Mouse (Mus musculus): ENCODE results near the gene Ift57. TPM values are rescaled to one million over a fixed set of nuclear protein-coding genes. Genes with fewer than 3 reads are reported as not detected.

The Ift57 gene
- total RNA-seq, 2 experiments from 2014 or later: 18.8 to 23.1 TPM

GRCm38 (mm10) chr16:49787714-49788113 lies 88.7 kb downstream of the Ift57 start:
- no peak for ATAC-seq (replicated peaks; ENCODE audit: low FRiP score, poor library complexity, severe bottlenecking)

DNA sequence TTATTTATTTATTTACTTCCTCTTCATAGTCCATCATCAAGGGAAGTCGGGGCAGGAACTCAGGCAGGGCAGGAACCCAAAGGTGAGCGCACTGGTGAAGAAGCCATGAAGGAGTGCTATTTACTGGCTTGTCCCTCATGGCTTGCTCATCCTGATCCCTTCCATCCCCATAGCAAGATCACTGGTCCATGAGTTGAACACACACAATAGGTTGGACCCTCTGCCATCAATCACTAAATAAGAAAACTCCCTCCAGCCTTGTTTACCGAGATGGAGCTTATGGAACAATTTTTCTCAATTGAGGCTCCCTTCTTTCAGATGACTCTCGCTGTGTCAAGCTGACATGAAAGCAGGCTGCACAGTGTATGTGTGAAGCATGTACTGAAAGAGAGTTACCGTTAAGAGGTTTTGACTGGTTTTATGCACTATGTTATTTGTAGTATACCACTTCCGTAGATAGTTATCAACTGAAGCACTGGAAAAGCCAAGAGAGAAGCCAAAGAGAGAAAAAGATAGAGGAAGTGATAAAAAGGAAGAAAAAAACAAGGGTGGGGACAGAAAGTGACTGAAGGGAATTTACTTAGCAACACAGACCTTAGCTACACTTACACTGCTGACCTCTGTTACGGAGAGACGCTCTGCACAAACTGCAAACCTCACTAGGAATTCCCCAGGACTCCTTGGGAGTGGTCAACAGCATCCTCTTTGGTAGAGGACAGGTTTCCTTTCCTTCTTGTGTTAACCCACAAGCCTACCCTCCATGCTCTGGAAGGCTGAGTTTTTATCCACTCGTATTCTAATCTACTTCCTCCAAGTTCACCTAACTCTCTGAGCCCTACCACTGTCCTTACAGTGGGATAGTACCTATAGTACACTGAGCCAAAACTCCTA lies 91.8 kb downstream of the Ift57 start:
- ATAC-seq (replicated peaks; ENCODE audit: low FRiP score, poor library complexity, severe bottlenecking): peak; percentile 27

DNA sequence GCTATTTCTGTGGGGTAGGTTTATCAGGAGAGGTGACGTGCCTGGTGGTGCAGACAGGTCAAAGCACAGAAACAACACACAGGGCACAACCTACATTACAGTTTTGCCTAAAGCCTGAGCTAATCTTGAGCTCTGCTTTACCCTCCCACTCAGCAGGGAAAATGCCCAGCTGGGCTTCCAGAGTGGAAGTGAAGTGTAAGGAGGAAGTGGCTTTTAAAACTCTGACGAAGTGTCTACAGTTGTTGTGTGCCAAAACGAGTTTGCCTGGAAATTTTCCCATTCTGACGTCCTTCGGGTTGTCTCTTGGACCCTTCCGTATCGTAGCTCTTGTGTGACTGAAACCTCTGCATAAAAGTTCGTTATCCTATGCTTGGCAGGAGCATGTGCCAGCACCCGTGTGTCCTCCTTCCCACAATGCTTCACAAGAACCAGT lies 93.4 kb downstream of the Ift57 start:
- ATAC-seq (replicated peaks; ENCODE audit: low FRiP score, poor library complexity, severe bottlenecking): peak; percentile 35

DNA sequence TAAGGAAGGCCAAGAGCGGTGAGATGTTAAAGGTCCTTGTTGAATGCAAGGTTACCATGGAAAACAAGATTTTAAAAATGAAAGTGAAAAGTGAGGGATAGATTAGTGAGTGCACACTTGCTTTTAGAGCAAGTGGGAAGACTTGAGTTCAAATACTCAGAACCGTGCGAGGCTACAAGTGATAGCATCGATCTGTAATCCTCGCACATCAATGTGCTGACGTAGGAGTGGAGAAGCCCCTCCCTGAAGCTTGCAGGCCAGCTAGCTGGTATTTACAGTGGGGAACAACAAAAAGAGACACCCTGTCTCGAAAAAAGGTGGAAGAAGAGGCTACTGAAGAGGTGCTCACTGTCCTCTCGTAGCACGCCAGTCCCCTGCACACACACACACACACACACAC lies 94.6 kb downstream of the Ift57 start:
- ATAC-seq (replicated peaks; ENCODE audit: low FRiP score, poor library complexity, severe bottlenecking): no peak

- no peak for ATAC-seq (replicated peaks; ENCODE audit: low FRiP score, poor library complexity, severe bottlenecking)
These were observed 97.2 kb downstream of the Ift57 start for GRCm38 (mm10) chr16:49796271-49796670.

DNA sequence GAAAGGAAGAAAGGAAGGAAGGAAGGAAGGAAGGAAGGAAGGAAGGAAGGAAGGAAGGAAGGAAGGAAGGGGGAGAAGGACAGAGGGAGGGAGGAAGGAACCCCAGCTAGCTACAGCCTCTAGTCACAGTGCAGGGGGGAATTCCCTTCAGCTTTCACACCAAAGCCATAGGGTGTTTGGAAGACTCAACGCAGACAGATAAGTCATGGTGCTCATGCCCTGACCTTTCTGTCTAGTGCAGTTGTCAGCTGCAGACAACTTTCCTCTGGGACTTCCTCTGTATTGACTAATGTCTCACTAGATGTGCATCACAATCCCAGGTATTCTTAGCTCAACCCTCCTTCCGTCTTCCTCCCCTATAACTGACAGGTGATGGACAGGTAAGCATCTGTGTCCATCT lies 97.9 kb downstream of the Ift57 start:
- no peak for ATAC-seq (replicated peaks; ENCODE audit: low FRiP score, poor library complexity, severe bottlenecking)

- no peak for ATAC-seq (replicated peaks; ENCODE audit: low FRiP score, poor library complexity, severe bottlenecking)
These were observed 99.8 kb downstream of the Ift57 start for GRCm38 (mm10) chr16:49798790-49799189.

DNA sequence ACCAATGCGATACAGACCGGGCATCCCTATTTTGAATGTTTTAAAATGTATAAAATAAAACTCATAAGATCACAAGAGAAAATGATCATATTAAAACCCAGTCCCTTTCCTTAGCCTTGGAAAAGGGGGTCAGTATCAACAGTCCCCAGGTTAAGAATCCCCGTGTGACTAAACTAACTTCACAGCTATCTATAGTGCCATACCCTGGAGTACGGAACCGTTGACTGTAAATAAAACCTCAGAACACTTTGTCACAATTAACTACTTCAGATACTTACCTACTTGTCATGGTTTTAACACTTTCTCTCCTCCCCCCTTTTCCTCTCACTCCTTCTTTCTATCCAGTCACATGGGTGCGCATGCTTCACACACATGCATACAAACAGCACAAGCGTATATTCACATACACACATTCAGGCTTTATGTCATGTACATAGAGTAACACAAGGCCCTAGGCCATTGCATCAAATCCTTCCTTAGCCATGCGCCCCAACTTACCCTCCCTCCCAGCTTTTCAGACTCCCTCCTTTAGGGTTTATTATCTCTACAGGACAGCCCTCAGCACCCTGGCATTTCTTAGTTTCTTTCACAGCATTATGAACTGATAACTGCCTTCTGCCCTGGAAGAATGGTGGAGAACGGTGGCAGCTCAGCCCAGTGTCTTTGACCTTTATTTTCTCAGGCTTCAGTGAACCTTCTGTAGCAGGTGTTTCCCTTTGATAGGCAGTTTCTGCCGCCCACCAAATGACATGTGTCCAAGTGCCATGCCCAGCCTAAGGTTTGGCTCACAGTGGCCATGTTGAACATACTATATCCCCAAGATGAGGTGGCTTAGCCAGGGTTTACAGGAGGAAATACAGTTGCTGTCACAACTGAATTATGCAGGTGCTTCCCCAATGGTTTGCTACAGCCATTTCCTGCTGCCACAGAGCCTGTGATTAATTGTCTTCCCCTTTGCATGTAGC lies 100.8 kb downstream of the Ift57 start, which contains the start of gene Cd47:
Gene Cd47 (plus strand): TSS at position 937 of the 965 bp plus-strand sequence.
- ATAC-seq (replicated peaks; ENCODE audit: low FRiP score, poor library complexity, severe bottlenecking): peak; percentile 86

DNA sequence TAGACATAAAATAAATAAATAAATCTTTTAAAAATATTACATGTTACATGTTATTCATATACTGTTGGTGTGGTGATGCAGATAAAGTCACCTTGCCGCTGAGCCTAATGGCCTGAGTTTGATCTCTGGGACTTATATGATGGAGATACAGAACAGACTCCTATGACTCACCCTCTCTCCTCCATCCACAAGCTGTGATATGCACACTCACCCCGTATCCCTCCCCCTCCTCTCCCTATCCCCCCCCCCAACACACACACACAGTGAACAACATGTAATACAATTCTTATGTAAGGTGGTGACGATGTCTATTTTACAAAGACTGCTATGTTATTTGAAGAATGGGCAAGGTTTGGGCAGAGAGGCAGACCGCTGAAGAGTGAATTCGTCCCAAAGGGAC lies 102.0 kb downstream of the Ift57 start:
- no peak for ATAC-seq (replicated peaks; ENCODE audit: low FRiP score, poor library complexity, severe bottlenecking)

DNA sequence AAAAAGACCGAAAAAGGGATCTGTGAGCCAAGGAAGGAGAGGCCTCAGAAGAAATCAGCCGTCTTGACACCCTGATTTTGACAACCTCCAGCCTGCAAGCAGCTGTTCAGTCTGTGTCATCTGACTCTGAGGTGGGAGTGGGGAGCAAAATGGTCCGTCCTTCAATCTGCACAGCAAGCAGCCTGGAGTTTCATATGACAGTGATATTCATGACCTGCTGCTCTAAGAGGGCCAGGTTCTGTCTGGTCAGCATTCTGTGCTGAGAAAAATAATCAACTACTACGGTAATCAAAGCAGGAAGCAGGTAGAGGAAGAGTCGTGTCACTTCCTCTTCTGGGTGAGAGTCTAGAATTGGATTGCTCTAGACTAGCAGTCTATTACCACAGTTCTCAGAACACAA lies 102.4 kb downstream of the Ift57 start:
- no peak for ATAC-seq (replicated peaks; ENCODE audit: low FRiP score, poor library complexity, severe bottlenecking)

- no peak for ATAC-seq (replicated peaks; ENCODE audit: low FRiP score, poor library complexity, severe bottlenecking)
These were observed 104.0 kb downstream of the Ift57 start for GRCm38 (mm10) chr16:49802993-49803392.

DNA sequence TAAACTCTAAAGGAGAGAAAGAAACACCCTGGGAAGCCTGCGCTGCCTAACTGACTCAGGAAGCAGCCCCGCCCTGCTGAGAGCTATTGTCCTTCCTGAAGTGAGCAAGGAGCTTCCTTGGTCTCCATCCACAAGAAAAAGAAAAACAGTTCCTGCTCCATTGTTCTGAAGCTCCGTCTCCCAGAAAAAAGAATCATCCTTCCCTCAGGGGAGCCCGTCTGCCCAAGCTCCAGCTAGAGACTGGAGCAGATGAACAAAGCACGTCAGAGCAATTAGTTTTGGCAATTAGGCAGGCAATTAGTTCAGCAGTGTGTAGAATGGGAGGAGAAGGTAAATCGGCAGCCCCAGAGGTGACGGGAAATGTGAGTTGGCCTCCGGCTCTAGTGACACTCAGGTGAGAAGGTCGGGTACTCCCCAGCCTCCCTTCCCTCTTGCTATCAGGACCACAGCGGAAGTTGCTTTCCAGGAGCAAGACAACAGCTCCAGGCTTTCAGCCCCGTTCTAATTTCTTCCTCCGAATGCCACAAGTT lies 105.0 kb downstream of the Ift57 start:
- ATAC-seq (replicated peaks; ENCODE audit: low FRiP score, poor library complexity, severe bottlenecking): no peak

DNA sequence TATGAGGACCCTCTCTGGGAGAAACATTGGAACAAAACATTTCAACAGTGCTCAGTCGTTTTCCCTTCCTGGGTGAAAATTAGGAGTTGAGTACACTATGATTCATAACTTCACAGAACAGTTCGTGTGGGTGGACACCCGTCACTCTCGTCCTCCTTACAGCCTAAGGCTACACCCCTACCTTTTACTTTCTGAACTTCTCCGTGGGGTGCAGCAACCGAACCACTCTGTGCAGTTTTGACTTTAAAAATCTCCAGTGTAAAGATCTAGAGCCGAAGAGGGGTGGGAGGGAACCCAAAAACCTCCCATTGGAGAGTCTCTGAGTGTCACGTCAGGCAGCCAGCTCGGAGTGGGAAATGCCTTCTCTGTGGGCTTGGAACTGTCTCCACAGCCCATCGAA lies 107.9 kb downstream of the Ift57 start:
- ATAC-seq (replicated peaks; ENCODE audit: low FRiP score, poor library complexity, severe bottlenecking): no peak

DNA sequence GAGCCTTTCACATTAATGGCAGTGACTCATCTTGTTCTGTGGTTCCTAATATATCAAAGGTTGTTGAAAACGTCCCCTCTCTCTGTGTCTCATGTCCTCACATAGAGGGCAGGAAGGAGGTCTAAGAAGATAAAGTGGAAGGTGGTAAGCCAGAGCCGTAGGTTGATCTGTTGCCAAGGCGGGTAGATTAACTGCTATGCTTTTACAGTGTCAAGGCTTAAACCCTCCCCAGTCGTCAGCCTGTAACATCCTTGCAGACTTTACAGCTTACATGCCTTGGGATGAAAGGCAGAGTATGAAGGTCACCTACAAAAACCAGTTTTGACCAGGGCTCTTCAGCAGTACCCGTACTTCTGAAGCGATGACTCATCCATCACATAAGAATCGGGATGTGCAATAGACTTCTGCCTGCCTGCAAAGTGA lies 108.4 kb downstream of the Ift57 start:
- ATAC-seq (replicated peaks; ENCODE audit: low FRiP score, poor library complexity, severe bottlenecking): peak; percentile 79

DNA sequence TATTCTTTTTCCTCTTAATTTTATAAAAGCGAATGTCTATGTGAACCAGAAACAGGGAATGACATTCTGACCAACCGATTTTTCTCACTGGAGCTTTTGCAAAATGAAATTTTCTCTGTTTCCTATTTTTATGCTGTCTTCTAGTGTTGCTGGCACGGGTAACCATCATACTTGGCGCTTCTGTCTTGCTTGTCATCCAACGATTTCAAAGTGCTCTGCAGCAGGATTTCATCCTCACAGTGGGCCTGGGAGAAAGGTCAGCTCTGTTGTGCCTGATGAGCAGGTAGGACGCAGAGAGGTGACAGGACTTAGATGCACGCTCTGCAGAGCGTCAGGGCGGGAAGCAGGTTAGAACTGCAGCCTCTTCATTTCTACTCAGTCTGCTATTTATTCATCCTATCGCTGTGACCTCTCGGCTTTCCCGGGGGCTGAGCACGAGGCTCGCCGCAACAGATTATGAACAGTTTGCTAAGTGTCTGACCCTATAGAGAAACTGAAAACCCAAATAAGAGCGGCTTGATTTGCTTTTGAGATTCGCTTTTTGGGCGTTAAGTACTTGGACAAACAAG lies 108.9 kb downstream of the Ift57 start:
- ATAC-seq (replicated peaks; ENCODE audit: low FRiP score, poor library complexity, severe bottlenecking): no peak

- no peak for ATAC-seq (replicated peaks; ENCODE audit: low FRiP score, poor library complexity, severe bottlenecking)
These were observed 112.9 kb downstream of the Ift57 start for GRCm38 (mm10) chr16:49811897-49812296.

DNA sequence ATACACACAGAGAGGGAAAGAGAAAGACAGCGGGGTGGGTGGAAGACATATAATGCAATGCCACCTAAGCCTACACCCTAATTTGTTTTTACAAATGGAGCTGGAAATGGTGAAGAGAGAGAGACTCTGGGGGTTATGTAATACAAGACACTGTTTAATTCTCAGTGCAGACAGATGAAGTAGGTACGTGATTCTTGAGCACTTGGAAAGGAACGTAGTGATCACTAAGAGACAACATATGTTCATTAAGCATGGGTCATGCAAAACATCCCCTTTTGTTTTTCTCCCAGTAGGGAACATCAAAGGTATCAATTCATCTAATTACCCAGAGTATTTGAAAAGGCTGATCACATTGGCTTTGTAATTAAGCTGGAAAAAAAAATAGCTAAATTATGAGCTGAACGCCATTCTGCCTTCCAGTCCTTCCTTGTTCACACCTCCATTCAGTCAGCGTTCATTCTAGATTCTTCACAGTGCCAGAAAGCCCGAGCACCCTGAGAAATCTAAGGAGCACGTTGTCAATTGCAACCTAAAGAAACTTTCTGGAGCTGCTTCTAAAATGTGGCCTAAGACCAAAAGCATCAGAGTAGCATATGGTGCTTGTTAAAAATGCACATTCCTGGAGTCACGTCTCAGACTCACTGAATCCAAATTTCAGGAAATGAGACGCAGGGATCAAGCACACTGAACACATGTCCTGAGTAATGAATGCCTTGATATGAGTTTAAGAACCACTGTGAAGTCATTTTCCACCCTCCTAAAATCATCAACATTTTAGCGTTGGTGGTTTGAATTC lies 114.0 kb downstream of the Ift57 start:
- no peak for ATAC-seq (replicated peaks; ENCODE audit: low FRiP score, poor library complexity, severe bottlenecking)

DNA sequence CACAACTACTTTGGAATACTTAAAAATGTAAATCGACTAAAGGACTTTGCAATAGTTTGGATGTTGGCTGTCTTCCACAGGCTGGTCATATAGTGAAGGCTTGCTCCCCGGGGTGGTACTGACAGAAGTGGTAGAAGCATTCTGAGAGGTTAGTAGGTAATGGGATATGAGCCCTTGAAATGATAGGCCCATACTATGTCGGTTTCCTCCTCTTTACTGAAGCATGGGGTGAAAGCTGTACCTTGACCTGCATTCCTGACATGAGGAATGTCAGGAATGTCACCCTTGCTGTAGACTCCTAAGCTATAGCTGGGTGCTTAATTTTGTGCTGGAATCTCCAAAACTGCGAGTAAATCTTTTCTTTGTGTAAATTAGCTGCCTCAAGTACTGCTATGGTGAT lies 115.4 kb downstream of the Ift57 start:
- no peak for ATAC-seq (replicated peaks; ENCODE audit: low FRiP score, poor library complexity, severe bottlenecking)

Measured in erythroid progenitor cell, adult 5-6 weeks (primary cell).